Mouse (Mus musculus) adrenal gland (tissue): ENCODE data around the gene Rc3h1.

ENCODE experiments used
- intact Hi-C: fragments of 180-260 bp; cut with DNase I; formaldehyde crosslinking; loops from one replicate; pipeline ENCODE4 v1.15.1; 2025

The Rc3h1 gene

GRCm38 (mm10) chr1:161020051-161020450 is 113.8 kb downstream of the Rc3h1 start:
- intact Hi-C loops, result no loop called here
